ENCODE assay signal across 8 mouse cellular contexts in genomic region chr9:60687891-60688324, GRCm38 (mm10). TPM values are rescaled to one million over a fixed set of nuclear protein-coding genes. Genes with fewer than 3 reads are reported as not detected.
A peak's percentile ranks its signal among the peaks of the same experiment; 100 is the strongest.
DNase-seq lines count a peak whose midpoint lies in the region; ATAC-seq lines count a peak whose summit lies in the region.

Lrrc49 (minus strand) TSS chr9:60688158.

- DNase-seq in Muller cell, postnatal 12 days (ENCODE audit: inconsistent ontology term), result peak; percentile 97
- DNase-seq in cerebellum, adult 9-10 months, result peak; percentile 94
- DNase-seq in frontal cortex, postnatal 14 days (ENCODE audit: low spot score in 2 of 2), result peak; percentile 84 to 87
- peak; percentile 76 to 87 for DNase-seq in layer of hippocampus, postnatal 25 days (ENCODE audit: extremely low spot score in 1 of 2, low spot score in 1 of 2)
- DNase-seq in lung, postnatal 25 days (ENCODE audit: low spot score), result peak; percentile 89
- DNase-seq in retina, embryonic 14.5 days (ENCODE audit: low spot score), result peak; percentile 97
- peak; percentile 84 for DNase-seq in thymus, postnatal 4 days

- under 1% methylated on average over 21 of the region's 21 CpGs for WGBS in hindbrain, embryonic 13.5 days

- H3K9me3 ChIP-seq in hindbrain, embryonic 13.5 days, result no peaks in the 10 kb centered on the region

- peaks cover 26% of the 10 kb centered on the region for H3K4me1 ChIP-seq in hindbrain, embryonic 13.5 days (replicated peaks)

- H3K4me3 ChIP-seq in hindbrain, embryonic 13.5 days, result peak within 1 kb of the TSS; percentile 62

- H3K4me2 ChIP-seq in hindbrain, embryonic 13.5 days, result peak within 1 kb of the TSS; percentile 63

- peak within 1 kb of the TSS; percentile 99 for H3K27ac ChIP-seq in hindbrain, embryonic 13.5 days

- peak within 1 kb of the TSS; percentile 78 for H3K9ac ChIP-seq in hindbrain, embryonic 13.5 days

- peak; percentile 96 for ATAC-seq in hindbrain, embryonic 13.5 days (ENCODE audit: low FRiP score)

- peaks cover 17% of the 10 kb centered on the region for H3K36me3 ChIP-seq in hindbrain, embryonic 13.5 days

- no peaks in the 10 kb centered on the region for H3K27me3 ChIP-seq in hindbrain, embryonic 13.5 days

RNA-seq across cellular contexts. Expression of gene Lrrc49, which starts in this region (rescaled TPM):
- polyA plus RNA-seq in hindbrain, embryonic 13.5 days (2015; fragmentation: Nextera tagmentation; extraction: Ambion mirVana), result 67.9 and 70.0 TPM in 2 replicates
- 10 to 100 TPM; 57.2 to 60.3 TPM for total RNA-seq in layer of hippocampus, postnatal 25 days (2021)

Comparison
In these comparisons a context has a peak if more than half of its experiments do, and no peak if none do; other contexts are left out.
1. Peak in every context shown above with its lines: DNase-seq, ATAC-seq, H3K4me3 ChIP-seq and H3K27ac ChIP-seq.